Mouse (Mus musculus): Measurements from ENCODE around the gene Klhl41.

DNA sequence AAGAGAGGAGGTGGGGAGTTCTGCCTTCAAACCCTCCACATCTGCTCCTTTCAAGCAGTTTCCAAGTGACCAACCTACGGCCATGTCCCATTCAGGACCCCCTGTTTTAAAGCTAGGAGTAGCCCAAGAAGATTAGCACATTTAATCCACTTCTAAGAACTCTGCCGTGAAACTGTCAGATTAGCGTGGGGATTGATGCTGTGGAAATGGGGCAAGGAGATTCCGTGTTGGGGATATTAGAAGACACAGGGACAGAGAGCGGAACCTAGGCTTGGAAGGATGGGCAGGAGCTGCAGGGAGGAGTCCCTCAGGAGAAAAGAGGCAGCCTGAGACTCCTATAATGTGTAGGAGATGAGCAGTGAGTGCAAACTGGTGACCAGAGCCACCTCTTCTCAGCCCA is 20.2 kb upstream of the Klhl41 start:
- no peak for TF ChIP-seq CTCF (IDR thresholded peaks at IDR 0.05; ENCODE audit: extremely low read depth, insufficient read length, insufficient replicate concordance, low read depth, low read length)
- TF ChIP-seq POLR2A (IDR thresholded peaks at IDR 0.05; ENCODE audit: low read depth, low read length), result no peak
